Mouse (Mus musculus) testis, adult 2 months (tissue): Measurements from ENCODE around the gene Tspan12.

Experiments used
- CTCF ChIP-seq: fragments of 200-500 bp; IDR thresholded peaks from 2 replicates; pipeline ENCODE4 v1.5.1; 2012; ENCODE audit warnings: low read depth, mild to moderate bottlenecking, inconsistent platforms, low read length, moderate library complexity; ENCODE audit not compliant: control insufficient read depth, insufficient read depth, insufficient replicate concordance
- POLR2A ChIP-seq: fragments of 200-500 bp; IDR thresholded peaks from 2 replicates; pipeline ENCODE4 v1.6.1; 2012; ENCODE audit warnings: low read depth, mild to moderate bottlenecking, inconsistent platforms, low read length, moderate library complexity; ENCODE audit not compliant: control insufficient read depth

DNA sequence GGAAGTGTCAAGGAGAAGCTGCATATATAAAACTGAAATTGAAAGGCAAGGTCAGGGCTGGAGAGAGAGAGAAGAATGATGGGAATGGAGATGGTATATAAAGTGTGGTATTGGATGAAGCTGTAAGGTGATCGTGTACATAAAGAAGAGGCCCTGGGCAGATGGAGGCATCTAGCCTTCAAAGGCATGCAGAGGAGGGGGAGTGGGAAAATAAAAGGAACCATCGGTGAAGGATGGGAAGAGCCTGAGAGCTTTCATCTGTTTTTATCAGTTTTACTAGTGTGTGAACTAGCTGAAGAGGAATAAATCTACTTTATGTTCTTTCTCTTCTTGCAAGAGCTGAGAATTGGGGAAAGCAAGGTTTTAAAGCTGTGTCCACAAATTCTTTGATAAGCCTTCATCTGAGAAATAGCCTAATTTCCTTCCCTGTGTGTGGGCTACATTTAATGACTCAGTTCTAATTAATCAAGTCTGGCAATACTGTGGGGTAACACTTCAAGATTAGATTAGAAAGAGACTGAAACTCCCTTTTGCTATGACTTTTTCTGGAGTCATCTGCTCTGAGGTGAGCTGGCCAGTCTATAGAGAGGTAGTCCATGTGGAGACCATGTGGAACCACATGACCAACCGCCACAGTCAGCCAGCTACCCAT is 107.6 kb downstream of the Tspan12 start:
- TF ChIP-seq CTCF (no peak), POLR2A (no peak)
